Mouse (Mus musculus): ENCODE results near the gene Ntrk1. TPM values are rescaled to one million over a fixed set of nuclear protein-coding genes. Genes with fewer than 3 reads are reported as not detected.
A peak's percentile ranks its signal among the peaks of the same experiment; 100 is the strongest.

The Ntrk1 gene
- polyA plus RNA-seq, 1 experiment, result not detected

DNA sequence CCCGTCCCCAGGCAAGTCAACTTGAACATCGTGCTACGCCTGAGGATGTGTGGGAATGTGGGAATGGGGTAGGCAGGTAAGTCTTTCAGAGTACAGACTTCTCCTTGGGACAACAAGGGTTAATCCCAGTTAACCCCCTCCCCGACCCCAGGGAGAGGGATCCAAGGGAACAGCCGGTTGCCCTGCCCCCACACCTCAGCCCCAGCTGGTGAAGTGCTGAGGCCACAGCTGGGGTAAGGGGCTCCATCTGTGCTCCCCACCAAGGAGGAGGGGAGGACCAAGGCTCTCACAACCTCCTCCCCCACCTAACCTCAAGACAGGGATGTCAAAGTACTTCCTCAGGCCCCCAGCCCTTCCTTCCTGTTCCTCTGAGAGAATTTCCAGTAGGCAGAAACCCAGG, 5.2 kb downstream of the Ntrk1 start:
- Histone ChIP-seq H3ac (ENCODE audit: control insufficient read depth, insufficient read length) (no peak overlapping the region), H3K4me2 (ENCODE audit: low read depth) (no peak overlapping the region), H3K27me3 (ENCODE audit: control insufficient read depth, insufficient read depth, insufficient read length) (peaks cover 58% of the 10 kb centered on the region), H3K4me3 (no peak overlapping the region), H3K36me3 (ENCODE audit: control insufficient read depth, insufficient read depth) (no peaks in the 10 kb centered on the region), H3K79me2 (ENCODE audit: control insufficient read depth, insufficient read depth) (no peaks in the 10 kb centered on the region)
- TF ChIP-seq MAX (IDR thresholded peaks at IDR 0.05; ENCODE audit: low read depth) (no peak), POLR2A (IDR thresholded peaks at IDR 0.05; ENCODE audit: insufficient read length, low read depth) (no peak), POLR2AphosphoS2 (IDR thresholded peaks at IDR 0.05; ENCODE audit: insufficient read length, low read depth) (no peak), MYOG (IDR thresholded peaks at IDR 0.05; ENCODE audit: control insufficient read depth in 1 of 3, insufficient read depth in 1 of 3, insufficient read length in 2 of 3, low read depth in 2 of 3) (no peak), TCF3 (IDR thresholded peaks at IDR 0.05; ENCODE audit: insufficient read length, low read depth) (no peak), SRF (IDR thresholded peaks at IDR 0.05; ENCODE audit: control insufficient read depth, insufficient read length, low read depth) (no peak), TCF12 (IDR thresholded peaks at IDR 0.05; ENCODE audit: insufficient read depth, poor library complexity, severe bottlenecking) (no peak), REST (IDR thresholded peaks at IDR 0.05; ENCODE audit: insufficient read depth, insufficient read length) (no peak), USF1 (IDR thresholded peaks at IDR 0.05; ENCODE audit: low read depth) (no peak), MYOD1 (IDR thresholded peaks at IDR 0.05; ENCODE audit: control insufficient read depth in 1 of 3, insufficient read length in 2 of 3, low read depth in 2 of 3) (no peak), E2F4 (IDR thresholded peaks at IDR 0.05; ENCODE audit: insufficient read depth) (no peak), CEBPB (IDR thresholded peaks at IDR 0.05; ENCODE audit: insufficient read depth, poor library complexity, severe bottlenecking) (no peak)

- TF ChIP-seq POLR2A (IDR thresholded peaks at IDR 0.05; ENCODE audit: insufficient read length, low read depth) (no peak), CEBPB (IDR thresholded peaks at IDR 0.05; ENCODE audit: insufficient read depth, poor library complexity, severe bottlenecking) (no peak), E2F4 (IDR thresholded peaks at IDR 0.05; ENCODE audit: insufficient read depth) (no peak), POLR2AphosphoS2 (IDR thresholded peaks at IDR 0.05; ENCODE audit: insufficient read length, low read depth) (no peak), MAX (IDR thresholded peaks at IDR 0.05; ENCODE audit: low read depth) (no peak), USF1 (IDR thresholded peaks at IDR 0.05; ENCODE audit: low read depth) (no peak), MYOG (IDR thresholded peaks at IDR 0.05; ENCODE audit: control insufficient read depth in 1 of 3, insufficient read depth in 1 of 3, insufficient read length in 2 of 3, low read depth in 2 of 3) (no peak), TCF3 (IDR thresholded peaks at IDR 0.05; ENCODE audit: insufficient read length, low read depth) (no peak), REST (IDR thresholded peaks at IDR 0.05; ENCODE audit: insufficient read depth, insufficient read length) (no peak), TCF12 (IDR thresholded peaks at IDR 0.05; ENCODE audit: insufficient read depth, poor library complexity, severe bottlenecking) (no peak), MYOD1 (IDR thresholded peaks at IDR 0.05; ENCODE audit: control insufficient read depth in 1 of 3, insufficient read length in 2 of 3, low read depth in 2 of 3) (no peak), SRF (IDR thresholded peaks at IDR 0.05; ENCODE audit: control insufficient read depth, insufficient read length, low read depth) (no peak)
- H3K79me2 ChIP-seq (ENCODE audit: control insufficient read depth, insufficient read depth), result no peaks in the 10 kb centered on the region
- peaks cover 53% of the 10 kb centered on the region for H3K27me3 ChIP-seq (ENCODE audit: control insufficient read depth, insufficient read depth, insufficient read length)
- H3ac ChIP-seq (ENCODE audit: control insufficient read depth, insufficient read length), result no peak overlapping the region
- H3K4me3 ChIP-seq, result no peak overlapping the region
- H3K4me2 ChIP-seq (ENCODE audit: low read depth), result no peak overlapping the region
- no peaks in the 10 kb centered on the region for H3K36me3 ChIP-seq (ENCODE audit: control insufficient read depth, insufficient read depth)
Observed at GRCm38 (mm10) chr3:87789248-87789647, 5.7 kb downstream of the Ntrk1 start.

DNA sequence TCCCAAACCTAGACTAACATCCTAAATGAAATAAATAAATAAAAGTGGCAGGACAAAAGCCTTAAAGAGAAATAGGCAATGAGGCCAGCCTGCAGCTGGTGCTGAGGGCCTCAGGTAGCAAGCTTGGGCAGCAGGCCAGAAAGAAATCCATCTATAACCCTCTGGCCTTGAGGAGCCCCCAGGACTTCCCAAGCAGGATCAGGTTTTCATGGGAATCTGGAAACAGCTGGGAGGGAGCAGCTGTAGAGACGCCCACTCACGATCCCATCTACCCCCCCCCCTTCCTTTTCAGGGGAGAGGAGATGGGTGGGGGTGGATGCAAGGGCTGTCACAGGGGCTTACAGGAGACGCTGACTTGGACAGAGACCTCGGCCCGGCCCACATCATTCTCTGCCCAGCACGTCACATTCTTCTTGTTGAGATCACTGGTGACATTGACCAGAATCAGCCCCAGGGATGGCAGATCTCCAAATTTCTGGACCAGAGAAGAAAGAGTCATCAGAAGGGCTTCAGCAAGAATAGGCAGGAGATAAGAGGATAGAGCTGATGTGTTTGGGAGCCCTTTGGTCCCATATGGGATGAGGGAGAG, 9.2 kb downstream of the Ntrk1 start:
- H3ac ChIP-seq (ENCODE audit: control insufficient read depth, insufficient read length), result no peak overlapping the region
- no peaks in the 10 kb centered on the region for H3K36me3 ChIP-seq (ENCODE audit: control insufficient read depth, insufficient read depth)
- peak in 1 of 3 experiments; percentile 21 for TF ChIP-seq MYOD1 (IDR thresholded peaks at IDR 0.05; ENCODE audit: control insufficient read depth in 1 of 3, insufficient read length in 2 of 3, low read depth in 2 of 3)
- TF ChIP-seq POLR2AphosphoS2 (IDR thresholded peaks at IDR 0.05; ENCODE audit: insufficient read length, low read depth), result no peak
- no peak for TF ChIP-seq USF1 (IDR thresholded peaks at IDR 0.05; ENCODE audit: low read depth)
- H3K79me2 ChIP-seq (ENCODE audit: control insufficient read depth, insufficient read depth), result no peaks in the 10 kb centered on the region
- no peak overlapping the region for H3K4me3 ChIP-seq
- H3K4me2 ChIP-seq (ENCODE audit: low read depth), result no peak overlapping the region
- peaks cover 62% of the 10 kb centered on the region for H3K27me3 ChIP-seq (ENCODE audit: control insufficient read depth, insufficient read depth, insufficient read length)

DNA sequence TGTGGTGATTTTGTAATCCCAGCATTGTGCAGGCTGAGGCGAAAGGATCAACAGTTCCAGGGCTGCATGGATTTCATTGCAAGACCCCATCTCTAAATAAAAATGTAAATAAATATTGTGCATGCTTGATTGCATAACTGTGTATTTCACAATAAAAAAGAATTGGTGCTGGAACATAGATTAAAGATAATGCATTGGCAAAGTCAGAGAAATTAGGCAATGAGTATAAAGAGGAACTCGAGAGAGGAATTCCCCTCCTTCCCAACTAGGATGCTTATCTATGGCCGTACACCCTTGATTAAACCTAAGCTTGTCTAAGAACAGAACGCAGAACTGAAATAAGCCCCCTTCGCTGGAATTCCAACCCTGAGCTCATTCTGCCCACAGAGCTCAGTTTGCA, 9.8 kb downstream of the Ntrk1 start:
- Histone ChIP-seq H3K4me3 (no peak overlapping the region), H3K36me3 (ENCODE audit: control insufficient read depth, insufficient read depth) (no peaks in the 10 kb centered on the region), H3K4me2 (ENCODE audit: low read depth) (no peak overlapping the region), H3K79me2 (ENCODE audit: control insufficient read depth, insufficient read depth) (no peaks in the 10 kb centered on the region), H3K27me3 (ENCODE audit: control insufficient read depth, insufficient read depth, insufficient read length) (peaks cover 62% of the 10 kb centered on the region), H3ac (ENCODE audit: control insufficient read depth, insufficient read length) (no peak overlapping the region)
- TF ChIP-seq REST (IDR thresholded peaks at IDR 0.05; ENCODE audit: insufficient read depth, insufficient read length) (no peak), POLR2AphosphoS2 (IDR thresholded peaks at IDR 0.05; ENCODE audit: insufficient read length, low read depth) (no peak), USF1 (IDR thresholded peaks at IDR 0.05; ENCODE audit: low read depth) (no peak), TCF12 (IDR thresholded peaks at IDR 0.05; ENCODE audit: insufficient read depth, poor library complexity, severe bottlenecking) (no peak), E2F4 (IDR thresholded peaks at IDR 0.05; ENCODE audit: insufficient read depth) (no peak), TCF3 (IDR thresholded peaks at IDR 0.05; ENCODE audit: insufficient read length, low read depth) (no peak), POLR2A (IDR thresholded peaks at IDR 0.05; ENCODE audit: insufficient read length, low read depth) (no peak), MYOD1 (IDR thresholded peaks at IDR 0.05; ENCODE audit: control insufficient read depth in 1 of 3, insufficient read length in 2 of 3, low read depth in 2 of 3) (no peak)
